Mouse (Mus musculus) neural tube, embryonic 15.5 days (tissue): Measurements from ENCODE around the gene Ptrh1. TPM values are rescaled to one million over a fixed set of nuclear protein-coding genes. Genes with fewer than 3 reads are reported as not detected.

ENCODE experiments used
- ATAC-seq: fragments of 200-750 bp; cut with Nextera tagmentation; 2 replicates; pipeline ENCODE4 v1.8.0; 2017; ENCODE audit warnings: mild to moderate bottlenecking, moderate TSS enrichment, moderate library complexity; ENCODE audit not compliant: low FRiP score
- H3K27ac ChIP-seq: fragments of 300-500 bp; sonication (generic); replicated peaks from 2 replicates; pipeline ENCODE4 v1.5.1; 2015; ENCODE audit warnings: mild to moderate bottlenecking, inconsistent platforms
- H3K27me3 ChIP-seq: fragments of 300-500 bp; sonication (generic); replicated peaks from 2 replicates; pipeline ENCODE4 v1.6.1; 2015; ENCODE audit warnings: inconsistent platforms
- H3K36me3 ChIP-seq: fragments of 300-500 bp; sonication (generic); 2 replicates; pipeline ENCODE4 v1.6.1; 2015; ENCODE audit warnings: inconsistent platforms
- H3K4me1 ChIP-seq: fragments of 300-500 bp; sonication (generic); 2 replicates; pipeline ENCODE4 v1.6.1; 2015; ENCODE audit warnings: inconsistent platforms
- H3K4me2 ChIP-seq: fragments of 300-500 bp; sonication (generic); 2 replicates; pipeline ENCODE4 v1.6.1; 2015; ENCODE audit warnings: inconsistent platforms, mild to moderate bottlenecking, moderate library complexity
- H3K4me3 ChIP-seq: fragments of 300-500 bp; sonication (generic); replicated peaks from 2 replicates; pipeline ENCODE4 v1.5.1; 2015; ENCODE audit warnings: mild to moderate bottlenecking, inconsistent platforms
- H3K9ac ChIP-seq: fragments of 300-500 bp; sonication (generic); replicated peaks from 2 replicates; pipeline ENCODE4 v1.6.1; 2015; ENCODE audit warnings: mild to moderate bottlenecking, inconsistent platforms
- H3K9me3 ChIP-seq: fragments of 300-500 bp; sonication (generic); replicated peaks from 2 replicates; pipeline ENCODE4 v1.6.1; 2016; ENCODE audit warnings: inconsistent platforms
- WGBS: fragments of 180-500 bp; shearing (Covaris S2); methylation state at CpG from one replicate; pipeline ENCODE4 v1.1.7; 2015; ENCODE audit warnings: mixed read lengths; 5-methylcytosine and 5-hydroxymethylcytosine counted together
- polyA plus RNA-seq: library from polyadenylated mRNA; unstranded; fragments of >200 nt; fragmentation: Nextera tagmentation; extraction: Ambion mirVana; gene quantifications from 2 replicates; pipeline ENCODE4 v1.2.1, GENCODE M21; 2015

Gene Ptrh1
- polyA plus RNA-seq, 1 experiment from 2014 or later: 6.1 TPM

DNA sequence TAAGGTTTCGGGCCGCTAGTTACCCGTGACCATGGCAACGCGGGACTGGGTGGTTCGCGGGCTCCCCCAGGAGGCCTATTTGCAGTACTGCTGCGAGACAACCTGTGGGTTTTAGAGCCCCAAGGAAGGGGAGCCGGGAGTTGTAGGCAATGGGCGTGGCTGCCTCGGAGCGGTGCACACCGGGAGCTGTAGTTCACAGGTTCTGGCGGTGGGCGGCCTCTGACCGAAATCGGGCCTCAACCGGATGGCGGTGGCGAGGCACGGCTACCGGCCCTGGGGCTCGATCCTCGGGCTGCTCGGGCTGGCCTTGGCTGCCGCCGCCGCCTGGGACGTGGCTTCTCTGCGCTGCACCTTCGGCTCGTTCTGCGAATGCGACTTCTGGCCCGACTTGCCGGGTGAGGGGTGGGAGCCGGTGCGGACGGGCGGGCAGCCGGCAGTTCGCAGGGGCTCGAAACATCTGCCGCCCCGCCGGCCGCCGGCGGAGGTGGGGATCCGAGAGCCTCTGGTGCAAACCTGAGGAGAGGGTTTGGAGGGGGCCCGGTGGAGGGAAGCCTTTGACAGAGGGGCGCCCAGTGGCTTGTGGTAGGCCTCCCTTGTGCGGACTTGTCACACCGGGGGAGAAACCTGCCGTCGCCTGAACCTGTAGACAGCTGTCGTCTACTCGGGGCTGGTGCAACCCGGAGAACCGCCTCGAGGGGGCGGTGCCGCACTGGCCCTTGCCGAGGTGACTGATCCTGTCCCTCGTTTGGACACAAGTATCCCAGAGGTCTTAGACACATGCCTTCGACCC is 18.3 kb upstream of the Ptrh1 start, which contains the start of gene Tor2a:
Gene Tor2a, plus strand, starts transcription at position 179 of the 790 bp plus-strand sequence.
- Histone ChIP-seq H3K27ac (peak within 1 kb of the TSS; percentile 95), H3K9ac (peak within 1 kb of the TSS; percentile 90), H3K36me3 (peaks cover 46% of the 10 kb centered on the region), H3K4me1 (peaks cover 19% of the 10 kb centered on the region), H3K4me3 (peak within 1 kb of the TSS; percentile 74), H3K9me3 (no peaks in the 10 kb centered on the region), H3K27me3 (no peaks in the 10 kb centered on the region), H3K4me2 (peak within 1 kb of the TSS; percentile 58)
- WGBS: under 1% methylated on average over 66 of the region's 66 CpGs
- ATAC-seq: peak; percentile 96

DNA sequence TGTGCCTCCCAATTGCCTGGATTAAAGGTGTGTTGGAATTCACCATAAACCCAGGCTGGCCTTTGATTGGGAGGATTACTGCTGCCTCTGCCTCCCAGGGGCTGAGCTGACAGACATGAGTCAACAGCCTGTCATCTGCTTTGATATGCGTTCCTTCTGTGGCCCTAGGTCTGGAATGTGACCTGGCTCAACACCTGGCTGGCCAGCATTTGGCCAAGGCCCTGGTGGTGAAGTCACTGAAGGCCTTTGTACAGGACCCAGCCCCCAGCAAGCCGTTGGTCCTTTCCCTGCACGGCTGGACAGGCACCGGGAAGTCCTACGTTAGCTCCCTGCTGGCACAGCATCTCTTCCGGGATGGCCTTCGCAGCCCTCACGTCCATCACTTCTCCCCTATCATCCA is 17.1 kb upstream of the Ptrh1 start:
- WGBS: 82% methylated on average over 8 of the region's 8 CpGs
- Histone ChIP-seq H3K36me3 (peaks cover 45% of the 10 kb centered on the region), H3K4me1 (peaks cover 19% of the 10 kb centered on the region), H3K9ac (no peak overlapping the region), H3K4me2 (peak overlapping the region; percentile 58; the same call in 1 of the 2 replicates), H3K27me3 (no peaks in the 10 kb centered on the region), H3K27ac (no peak overlapping the region; the same call in 1 of the 2 replicates), H3K9me3 (no peaks in the 10 kb centered on the region), H3K4me3 (0 out of 2 replicates have a peak overlapping the region, but pooled peaks have one; percentile 74)
- ATAC-seq: no peak

DNA sequence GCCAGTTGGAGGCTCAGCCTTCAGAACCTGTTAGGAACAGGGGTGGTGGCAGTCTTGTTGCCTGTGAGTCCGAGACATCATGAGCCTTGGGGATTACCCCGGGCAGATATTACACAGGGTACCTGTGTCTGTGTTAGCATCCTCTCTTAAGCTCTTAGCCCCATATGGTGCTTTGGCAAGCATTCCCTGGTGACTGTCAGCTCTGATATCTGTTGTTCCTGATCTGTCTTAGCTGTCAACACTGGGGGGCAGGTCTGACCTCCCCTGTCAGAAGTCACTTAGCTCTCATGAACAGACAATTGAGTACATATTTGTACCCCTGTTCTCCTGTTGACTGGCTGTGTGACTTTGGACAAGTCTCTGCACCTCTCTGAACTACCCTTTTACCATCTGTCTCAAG is 16.6 kb upstream of the Ptrh1 start:
- H3K36me3 ChIP-seq: peaks cover 43% of the 10 kb centered on the region
- H3K4me3 ChIP-seq: no peak overlapping the region
- no peaks in the 10 kb centered on the region for H3K9me3 ChIP-seq
- H3K4me1 ChIP-seq: peaks cover 19% of the 10 kb centered on the region
- WGBS: 92% methylated on average over 2 of the region's 2 CpGs
- H3K9ac ChIP-seq: no peak overlapping the region
- H3K27ac ChIP-seq: no peak overlapping the region
- ATAC-seq: no peak
- H3K27me3 ChIP-seq: no peaks in the 10 kb centered on the region
- no peak overlapping the region for H3K4me2 ChIP-seq

DNA sequence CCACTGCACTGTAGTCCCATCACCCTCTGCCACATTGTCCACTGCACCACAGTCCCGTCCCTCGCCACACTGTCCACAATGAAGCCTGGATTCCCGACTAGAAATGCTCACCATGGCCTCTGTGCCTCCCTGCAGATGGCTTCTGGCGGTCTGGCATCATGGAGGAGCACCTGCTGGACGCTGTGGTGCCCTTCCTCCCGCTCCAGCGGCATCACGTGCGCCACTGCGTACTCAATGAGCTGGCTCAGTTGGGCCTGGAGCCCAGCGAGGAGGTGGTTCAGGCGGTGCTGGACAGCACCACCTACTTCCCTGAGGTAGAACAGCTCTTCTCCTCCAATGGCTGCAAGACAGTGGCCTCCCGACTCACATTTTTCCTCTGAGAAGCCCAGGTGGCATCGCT is 14.2 kb upstream of the Ptrh1 start:
- WGBS: 91% methylated on average over 14 of the region's 14 CpGs
- Histone ChIP-seq H3K4me2 (no peak overlapping the region), H3K27ac (no peak overlapping the region), H3K9me3 (no peaks in the 10 kb centered on the region), H3K36me3 (peaks cover 33% of the 10 kb centered on the region), H3K9ac (no peak overlapping the region), H3K27me3 (no peaks in the 10 kb centered on the region), H3K4me1 (peaks cover 19% of the 10 kb centered on the region), H3K4me3 (no peak overlapping the region)
- no peak for ATAC-seq

- no peak for ATAC-seq
- H3K27ac ChIP-seq: no peak overlapping the region
- no peak overlapping the region for H3K9ac ChIP-seq
- H3K4me2 ChIP-seq: no peak overlapping the region
- peaks cover 33% of the 10 kb centered on the region for H3K36me3 ChIP-seq
- H3K9me3 ChIP-seq: no peaks in the 10 kb centered on the region
- H3K4me3 ChIP-seq: no peak overlapping the region
- H3K4me1 ChIP-seq: peaks cover 15% of the 10 kb centered on the region
- 85% methylated on average over 4 of the region's 4 CpGs for WGBS
- H3K27me3 ChIP-seq: no peaks in the 10 kb centered on the region
Observed at GRCm38 (mm10) chr2:32761859-32762258, 13.7 kb upstream of the Ptrh1 start.

GRCm38 (mm10) chr2:32763353-32763752 is 12.2 kb upstream of the Ptrh1 start:
- no peak for ATAC-seq
- Histone ChIP-seq H3K4me1 (peaks cover 8% of the 10 kb centered on the region), H3K27ac (no peak overlapping the region), H3K4me3 (no peak overlapping the region), H3K36me3 (peaks cover 33% of the 10 kb centered on the region), H3K27me3 (no peaks in the 10 kb centered on the region), H3K4me2 (no peak overlapping the region), H3K9ac (no peak overlapping the region), H3K9me3 (no peaks in the 10 kb centered on the region)
- WGBS: 86% methylated on average over 3 of the region's 3 CpGs

GRCm38 (mm10) chr2:32767241-32767640 is 8.3 kb upstream of the Ptrh1 start:
- H3K27me3 ChIP-seq: no peaks in the 10 kb centered on the region

GRCm38 (mm10) chr2:32768661-32769285 is 6.8 kb upstream of the Ptrh1 start:
- Histone ChIP-seq H3K9ac (no peak overlapping the region), H3K36me3 (no peaks in the 10 kb centered on the region), H3K27ac (no peak overlapping the region), H3K9me3 (no peaks in the 10 kb centered on the region), H3K4me1 (0 out of 2 replicates have a peak, but pooled peaks cover 2% of the 10 kb centered on the region), H3K4me2 (no peak overlapping the region), H3K4me3 (no peak overlapping the region), H3K27me3 (no peaks in the 10 kb centered on the region)
- ATAC-seq: no peak
- 61% methylated on average over 19 of the region's 19 CpGs for WGBS

More at GRCm38 (mm10) chr2:32767241-32767640, 8.3 kb upstream of the Ptrh1 start:
- WGBS: 73% methylated on average over 12 of the region's 12 CpGs
- no peak overlapping the region for H3K9ac ChIP-seq
- peaks cover 13% of the 10 kb centered on the region for H3K36me3 ChIP-seq
- H3K4me2 ChIP-seq: no peak overlapping the region
- H3K27ac ChIP-seq: no peak overlapping the region
- ATAC-seq: no peak
- no peaks in the 10 kb centered on the region for H3K9me3 ChIP-seq
- H3K4me1 ChIP-seq: 0 out of 2 replicates have a peak, but pooled peaks cover 2% of the 10 kb centered on the region
- H3K4me3 ChIP-seq: no peak overlapping the region

GRCm38 (mm10) chr2:32769327-32770085 is 6.1 kb upstream of the Ptrh1 start:
- Histone ChIP-seq H3K27me3 (no peaks in the 10 kb centered on the region), H3K4me3 (no peak overlapping the region), H3K36me3 (no peaks in the 10 kb centered on the region), H3K27ac (no peak overlapping the region), H3K9ac (no peak overlapping the region), H3K4me1 (0 out of 2 replicates have a peak, but pooled peaks cover 2% of the 10 kb centered on the region), H3K9me3 (no peaks in the 10 kb centered on the region), H3K4me2 (no peak overlapping the region)
- 75% methylated on average over 5 of the region's 5 CpGs for WGBS
- ATAC-seq: no peak

DNA sequence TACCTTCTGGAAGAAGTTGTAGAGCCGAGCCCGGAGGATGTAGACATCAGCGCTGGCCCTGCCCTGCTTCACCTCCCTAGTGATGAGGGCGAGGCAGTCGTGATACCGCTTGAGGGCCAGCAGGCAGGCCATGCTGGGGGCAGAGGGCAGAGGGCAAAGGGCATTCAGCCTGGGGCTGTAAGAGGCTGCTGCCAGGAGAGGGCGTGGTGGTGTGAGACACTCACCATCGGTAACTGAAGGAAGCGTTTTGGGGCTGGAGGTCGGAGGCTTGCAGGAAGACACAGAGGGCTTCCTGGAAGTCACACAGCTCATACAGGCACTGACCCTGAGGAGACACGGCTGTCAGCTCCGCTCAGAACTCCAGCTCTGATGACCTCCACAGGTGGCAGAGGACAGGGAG is 3.7 kb upstream of the Ptrh1 start:
- Histone ChIP-seq H3K9me3 (no peaks in the 10 kb centered on the region), H3K4me3 (no peak overlapping the region), H3K9ac (no peak overlapping the region), H3K27me3 (0 out of 2 replicates have a peak, but pooled peaks cover 4% of the 10 kb centered on the region), H3K4me1 (peaks cover 20% of the 10 kb centered on the region), H3K4me2 (no peak overlapping the region), H3K36me3 (no peaks in the 10 kb centered on the region), H3K27ac (no peak overlapping the region)
- WGBS: 33% methylated on average over 12 of the region's 12 CpGs
- no peak for ATAC-seq

DNA sequence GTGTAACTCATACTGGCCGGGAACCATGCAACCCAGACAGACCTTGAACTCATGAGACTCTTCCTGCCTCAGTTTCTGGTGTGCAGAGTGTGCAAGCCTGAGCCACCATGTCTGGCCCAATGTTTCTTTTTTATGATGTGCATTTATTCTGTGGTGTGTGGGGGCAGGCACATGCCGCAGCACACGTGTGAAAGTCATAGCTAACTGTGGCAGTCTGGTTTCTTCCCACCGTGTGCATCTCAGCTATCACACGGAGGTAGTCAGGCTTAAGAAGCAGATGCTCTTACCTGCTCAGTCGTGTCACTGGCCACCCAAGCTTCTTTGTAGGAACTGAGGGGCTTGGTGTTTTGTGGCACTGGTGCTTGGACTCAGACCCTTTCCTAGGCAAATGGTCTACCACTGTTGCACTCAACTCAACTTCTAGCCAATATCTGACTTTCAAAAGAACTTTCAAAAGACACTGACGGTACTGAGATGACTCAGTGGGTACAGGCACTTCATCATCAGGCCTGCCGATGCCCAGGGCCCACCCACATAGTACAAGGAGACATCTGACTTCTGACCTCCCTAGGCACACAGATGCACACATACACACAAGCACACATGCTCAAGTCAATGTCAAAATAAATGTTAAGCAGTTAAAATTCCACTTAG is 2.8 kb upstream of the Ptrh1 start:
- H3K27me3 ChIP-seq: 0 out of 2 replicates have a peak, but pooled peaks cover 4% of the 10 kb centered on the region
- no peak overlapping the region for H3K4me2 ChIP-seq
- H3K4me1 ChIP-seq: peaks cover 20% of the 10 kb centered on the region
- no peaks in the 10 kb centered on the region for H3K9me3 ChIP-seq
- H3K9ac ChIP-seq: no peak overlapping the region
- no peak overlapping the region for H3K27ac ChIP-seq
- no peak overlapping the region for H3K4me3 ChIP-seq
- no peak for ATAC-seq
- 88% methylated on average over 8 of the region's 8 CpGs for WGBS
- H3K36me3 ChIP-seq: no peaks in the 10 kb centered on the region
